Mouse (Mus musculus) urinary bladder, postnatal 14 days (tissue): ENCODE results near the gene Stk4.

ENCODE experiments used
- DNase-seq: peaks from one replicate; pipeline ENCODE4 v3.0.0; 2021; ENCODE audit warnings: low spot score

Gene Stk4

GRCm38 (mm10) chr2:164081577-164081976 lies 11.5 kb downstream of the Stk4 start:
- no peak for DNase-seq

GRCm38 (mm10) chr2:164082175-164082574 lies 12.1 kb downstream of the Stk4 start:
- DNase-seq = no peak

- DNase-seq = no peak
These were observed 13.7 kb downstream of the Stk4 start for GRCm38 (mm10) chr2:164083609-164084341.

GRCm38 (mm10) chr2:164084342-164084700 lies 14.2 kb downstream of the Stk4 start:
- DNase-seq = no peak

- no peak for DNase-seq
These were observed 17.4 kb downstream of the Stk4 start for GRCm38 (mm10) chr2:164087416-164088017.

GRCm38 (mm10) chr2:164089508-164089907 lies 19.4 kb downstream of the Stk4 start:
- no peak for DNase-seq

- no peak for DNase-seq
These were observed 24.0 kb downstream of the Stk4 start for GRCm38 (mm10) chr2:164094152-164094551.

- DNase-seq = no peak
These were observed 28.6 kb downstream of the Stk4 start for GRCm38 (mm10) chr2:164098603-164099250.

- DNase-seq = no peak
These were observed 31.8 kb downstream of the Stk4 start for GRCm38 (mm10) chr2:164101936-164102335.

GRCm38 (mm10) chr2:164102366-164102765 lies 32.2 kb downstream of the Stk4 start:
- DNase-seq = no peak

- DNase-seq = peak; percentile 64
These were observed 33.4 kb downstream of the Stk4 start for GRCm38 (mm10) chr2:164103501-164103900.

- no peak for DNase-seq
These were observed 36.3 kb downstream of the Stk4 start for GRCm38 (mm10) chr2:164106287-164107035.

- DNase-seq = no peak
These were observed 37.2 kb downstream of the Stk4 start for GRCm38 (mm10) chr2:164107125-164107874.

GRCm38 (mm10) chr2:164108501-164108900 lies 38.4 kb downstream of the Stk4 start:
- DNase-seq = no peak

GRCm38 (mm10) chr2:164111546-164111945 lies 41.4 kb downstream of the Stk4 start:
- DNase-seq = no peak

- DNase-seq = no peak
These were observed 43.9 kb downstream of the Stk4 start for GRCm38 (mm10) chr2:164114051-164114450.

- no peak for DNase-seq
These were observed 45.4 kb downstream of the Stk4 start for GRCm38 (mm10) chr2:164115531-164115930.

GRCm38 (mm10) chr2:164119503-164119902 lies 49.4 kb downstream of the Stk4 start:
- DNase-seq = no peak

GRCm38 (mm10) chr2:164123169-164123766 lies 53.1 kb downstream of the Stk4 start:
- no peak for DNase-seq

GRCm38 (mm10) chr2:164126533-164126955 lies 56.4 kb downstream of the Stk4 start:
- DNase-seq = peak; percentile 39

- no peak for DNase-seq
These were observed 57.2 kb downstream of the Stk4 start for GRCm38 (mm10) chr2:164127297-164127696.
